Mouse (Mus musculus) adrenal gland, adult 10 weeks (tissue): ENCODE data around the gene Sh2d6. TPM values are rescaled to one million over a fixed set of nuclear protein-coding genes. Genes with fewer than 3 reads are reported as not detected.

ENCODE experiments used
- polyA plus RNA-seq: library from polyadenylated mRNA; stranded (reverse); fragments of 350-450 nt; fragmentation: Illumina TruSeq; extraction: RNeasy Lipid Tissue Mini Kit (QIAGEN cat#74804); gene quantifications from one replicate; pipeline ENCODE4 v1.2.3, GENCODE M21; 2014; ENCODE audit warnings: low read depth, low replicate concordance

Sh2d6 gene
- not detected for polyA plus RNA-seq

GRCm38 (mm10) chr6:72521607-72522006 is at the start of gene Sh2d6:
Gene Sh2d6 (minus strand): TSS chr6:72521707.

GRCm38 (mm10) chr6:72544283-72544987 is 22.9 kb upstream of the Sh2d6 start, which contains the start of gene Capg:
Gene Capg (plus strand): TSS chr6:72544391.

Other genes with a start within 250 kb of the Sh2d6 start
- gene Sftpb, start 217.1 kb downstream of the Sh2d6 start, polyA plus RNA-seq, result not detected
- 60.0 TPM for gene Usp39, start 176.5 kb downstream of the Sh2d6 start, polyA plus RNA-seq
- gene 0610030E20Rik, start 174.4 kb downstream of the Sh2d6 start, polyA plus RNA-seq, result 34.3 TPM
- gene Tmem150a, start 166.3 kb downstream of the Sh2d6 start, polyA plus RNA-seq, result 1.2 TPM
- 632 TPM for gene Rnf181, start 154.8 kb downstream of the Sh2d6 start, polyA plus RNA-seq
- gene Vamp5, start 141.2 kb downstream of the Sh2d6 start, polyA plus RNA-seq, result 0.99 TPM
- gene Vamp8, start 131.0 kb downstream of the Sh2d6 start, polyA plus RNA-seq, result 47.5 TPM
- 31.0 TPM for gene Ggcx, start 107.4 kb downstream of the Sh2d6 start, polyA plus RNA-seq
- 635 TPM for gene Mat2a, start 82.1 kb downstream of the Sh2d6 start, polyA plus RNA-seq
- 2.0 TPM for gene Capg, start 22.7 kb upstream of the Sh2d6 start, polyA plus RNA-seq
- gene Elmod3, start 76.7 kb upstream of the Sh2d6 start, polyA plus RNA-seq, result 10.3 TPM
- 30.5 TPM for gene Retsat, start 76.8 kb upstream of the Sh2d6 start, polyA plus RNA-seq
- 567 TPM for gene Tgoln1, start 95.3 kb upstream of the Sh2d6 start, polyA plus RNA-seq